Mouse (Mus musculus) kidney, embryonic 14.5 days (tissue): Measurements from ENCODE around the gene Fgf9. TPM values are rescaled to one million over a fixed set of nuclear protein-coding genes. Genes with fewer than 3 reads are reported as not detected.

Source experiments
- ATAC-seq: fragments of 200-750 bp; cut with Nextera tagmentation; 2 replicates; pipeline ENCODE4 v1.8.0; 2017; ENCODE audit warnings: moderate number of reproducible peaks, mild to moderate bottlenecking, moderate TSS enrichment, moderate library complexity; ENCODE audit not compliant: low FRiP score, low TSS enrichment
- H3K27ac ChIP-seq: fragments of 300-500 bp; sonication (generic); 2 replicates; pipeline ENCODE4 v1.5.1; 2014; ENCODE audit warnings: low read depth, mild to moderate bottlenecking, low read length, moderate library complexity, mixed read lengths
- H3K27me3 ChIP-seq: fragments of 300-500 bp; sonication (generic); 2 replicates; pipeline ENCODE4 v1.6.1; 2014; ENCODE audit warnings: mild to moderate bottlenecking, low read length; ENCODE audit not compliant: control insufficient read depth, insufficient read depth
- H3K36me3 ChIP-seq: fragments of 300-500 bp; sonication (generic); 2 replicates; pipeline ENCODE4 v1.6.1; 2014; ENCODE audit warnings: low read length, mixed read lengths; ENCODE audit not compliant: control insufficient read depth, insufficient read depth
- H3K4me1 ChIP-seq: fragments of 300-500 bp; sonication (generic); 2 replicates; pipeline ENCODE4 v1.6.1; 2014; ENCODE audit warnings: low read length, mixed read lengths; ENCODE audit not compliant: control insufficient read depth, insufficient read depth
- H3K4me2 ChIP-seq: fragments of 300-500 bp; sonication (generic); replicated peaks from 2 replicates; pipeline ENCODE4 v1.6.1; 2014; ENCODE audit warnings: low read depth, mild to moderate bottlenecking, low read length
- H3K4me3 ChIP-seq: fragments of 300-500 bp; sonication (generic); 2 replicates; pipeline ENCODE4 v1.5.1; 2014; ENCODE audit warnings: mild to moderate bottlenecking, low read length
- H3K9ac ChIP-seq: fragments of 300-500 bp; sonication (generic); 2 replicates; pipeline ENCODE4 v1.6.1; 2014; ENCODE audit warnings: low read depth, mild to moderate bottlenecking, low read length, moderate library complexity
- H3K9me3 ChIP-seq: fragments of 300-500 bp; sonication (generic); 2 replicates; pipeline ENCODE4 v1.6.1; 2016; ENCODE audit warnings: low read length; ENCODE audit not compliant: control insufficient read depth
- WGBS: fragments of 180-500 bp; shearing (Covaris S2); extraction: QIAGEN DNeasy Blood & Tissue Kit; methylation state at CpG from one replicate; pipeline ENCODE4 v1.1.7; 2014; 5-methylcytosine and 5-hydroxymethylcytosine counted together
- polyA plus RNA-seq: library from polyadenylated mRNA; unstranded; fragments of >200 nt; fragmentation: Nextera tagmentation; extraction: Ambion mirVana; gene quantifications from 2 replicates; pipeline ENCODE4 v1.2.1, GENCODE M21; 2014

Gene Fgf9
- polyA plus RNA-seq, 1 experiment from 2014 or later, result 7.1 TPM

DNA sequence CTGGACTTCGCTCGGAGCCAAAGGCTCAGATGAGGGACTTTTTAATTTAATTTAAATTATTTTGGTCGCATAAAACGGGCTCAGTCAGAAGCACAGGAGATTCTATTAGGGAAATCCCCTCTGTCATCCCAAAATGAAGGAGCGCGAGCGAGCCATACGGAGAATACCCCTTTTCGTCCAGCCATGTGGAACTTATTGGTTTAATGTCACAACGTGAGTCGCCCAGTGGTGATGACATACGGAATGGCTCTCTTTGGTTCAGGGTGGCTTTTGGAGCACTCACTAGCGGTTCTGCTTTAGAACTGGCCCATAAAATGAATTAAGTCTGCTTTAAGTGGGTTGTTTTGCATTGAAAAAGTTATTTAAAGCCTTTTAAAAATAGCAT lies 80.1 kb downstream of the Fgf9 start:
- peak overlapping the region; percentile 15; the same call in 1 of the 2 replicates for H3K27ac ChIP-seq
- no peaks in the 10 kb centered on the region for H3K36me3 ChIP-seq
- no peak overlapping the region for H3K9ac ChIP-seq
- H3K4me2 ChIP-seq, result peak overlapping the region; percentile 25
- H3K4me1 ChIP-seq, result peaks cover 5% of the 10 kb centered on the region
- H3K4me3 ChIP-seq, result no peak overlapping the region
- H3K27me3 ChIP-seq, result no peaks in the 10 kb centered on the region
- WGBS, result 38% methylated on average over 13 of the region's 13 CpGs
- no peaks in the 10 kb centered on the region for H3K9me3 ChIP-seq
- ATAC-seq, result no peak

DNA sequence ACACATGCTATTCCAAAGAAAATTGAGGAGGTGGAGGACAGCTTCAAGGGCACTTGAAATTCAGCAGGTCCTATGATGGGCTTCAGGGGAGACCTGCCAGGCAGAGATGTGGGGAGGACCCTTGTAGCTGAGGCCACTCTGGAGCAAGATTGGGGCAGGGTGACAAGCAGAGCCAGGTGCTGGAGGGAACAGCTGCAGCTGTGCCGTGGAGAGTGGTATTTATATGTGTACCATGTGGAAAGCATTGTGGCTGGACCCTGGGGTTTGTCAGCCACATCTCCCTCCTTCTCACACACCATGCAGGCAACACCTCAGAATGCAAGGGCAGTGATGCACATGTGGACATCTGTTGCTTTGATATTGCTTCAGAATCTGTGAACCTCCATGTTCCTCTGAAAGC lies 81.8 kb downstream of the Fgf9 start:
- no peak for ATAC-seq
- Histone ChIP-seq H3K4me3 (no peak overlapping the region), H3K27me3 (no peaks in the 10 kb centered on the region), H3K4me2 (no peak overlapping the region), H3K4me1 (peaks cover 5% of the 10 kb centered on the region), H3K9ac (no peak overlapping the region), H3K36me3 (no peaks in the 10 kb centered on the region), H3K27ac (no peak overlapping the region), H3K9me3 (no peaks in the 10 kb centered on the region)
- WGBS, result 43% methylated on average over 1 of the region's 1 CpGs

DNA sequence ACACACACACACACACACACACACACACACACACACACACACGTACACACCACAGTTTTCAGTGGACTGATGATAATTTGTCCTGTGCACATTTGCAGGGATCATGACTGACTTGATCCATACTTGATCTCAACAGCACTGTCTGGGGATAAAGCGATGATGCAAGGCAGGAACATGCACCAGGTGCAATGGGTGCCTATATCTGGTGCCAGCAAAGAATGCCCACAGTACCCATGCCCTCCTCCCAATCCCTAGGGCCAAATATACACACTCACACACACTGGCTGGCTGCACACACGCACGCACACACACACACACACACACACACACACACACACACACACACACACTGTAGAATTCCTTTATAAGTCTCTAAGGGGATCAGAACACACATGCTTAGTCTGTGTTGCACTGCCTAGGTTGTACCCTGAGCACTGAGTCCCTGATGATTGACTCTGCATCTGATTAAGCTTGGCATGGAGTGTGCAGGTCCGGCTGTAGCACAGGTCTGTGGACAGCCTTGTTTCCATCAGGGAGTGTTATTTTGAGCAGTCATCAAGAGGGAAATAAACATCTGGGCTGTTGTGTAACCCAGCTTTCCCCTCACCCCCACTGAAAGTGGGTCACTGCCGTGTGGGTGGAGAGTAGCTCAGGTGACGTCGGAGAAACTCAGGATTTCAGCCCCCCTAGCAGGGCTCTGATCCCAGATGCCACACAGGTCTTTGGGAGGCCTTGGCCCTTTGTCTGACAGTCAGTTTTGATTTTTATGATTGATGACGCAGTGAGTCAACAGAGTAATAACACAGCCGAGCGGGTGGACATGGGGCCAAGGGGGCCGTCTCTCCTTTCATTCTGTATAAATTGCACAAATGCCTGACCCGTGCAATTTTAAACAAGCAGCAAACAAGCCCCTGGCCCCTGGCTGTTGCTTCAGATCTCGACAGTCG lies 83.4 kb downstream of the Fgf9 start:
- Histone ChIP-seq H3K4me2 (no peak overlapping the region), H3K27ac (no peak overlapping the region), H3K4me3 (no peak overlapping the region), H3K9me3 (no peaks in the 10 kb centered on the region), H3K9ac (no peak overlapping the region), H3K27me3 (no peaks in the 10 kb centered on the region), H3K4me1 (peaks cover 5% of the 10 kb centered on the region), H3K36me3 (no peaks in the 10 kb centered on the region)
- WGBS, result 43% methylated on average over 15 of the region's 15 CpGs
- ATAC-seq, result no peak; the same call in none of the 2 replicates

DNA sequence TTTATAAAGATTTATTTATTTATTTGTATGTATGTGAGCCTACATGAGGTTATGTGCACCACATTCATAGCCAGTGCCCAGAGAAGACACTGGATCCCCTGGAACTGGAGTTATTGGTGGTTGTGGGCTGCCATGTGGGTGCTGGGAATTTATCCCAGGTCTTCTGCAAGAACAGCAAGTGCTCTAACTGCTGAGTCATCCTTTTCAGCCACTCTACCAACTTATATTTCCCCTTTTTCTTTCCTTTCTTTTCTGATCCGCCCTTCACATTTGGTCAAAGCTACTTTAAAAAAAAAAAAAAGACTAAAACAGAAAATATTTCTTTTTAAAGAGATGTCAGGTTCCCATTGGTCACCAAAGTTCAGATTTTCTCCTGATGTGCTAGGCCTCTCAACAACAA lies 90.3 kb downstream of the Fgf9 start:
- Histone ChIP-seq H3K4me2 (no peak overlapping the region), H3K36me3 (no peaks in the 10 kb centered on the region)
- 100% methylated on average over 1 of the region's 1 CpGs for WGBS

More for the DNA sequence above, 90.3 kb downstream of the Fgf9 start:
- no peaks in the 10 kb centered on the region for H3K4me1 ChIP-seq
- no peak overlapping the region for H3K4me3 ChIP-seq
- no peak for ATAC-seq
- no peak overlapping the region for H3K9ac ChIP-seq
- no peaks in the 10 kb centered on the region for H3K9me3 ChIP-seq
- H3K27me3 ChIP-seq, result no peaks in the 10 kb centered on the region
- H3K27ac ChIP-seq, result no peak overlapping the region

Other genes with a start within 250 kb of the Fgf9 start
- gene Ska3, start 244.4 kb upstream of the Fgf9 start, polyA plus RNA-seq, result 32.1 and 51.9 TPM in 2 replicates
- 161 and 166 TPM in 2 replicates for gene Mrpl57, start 244.3 kb upstream of the Fgf9 start, polyA plus RNA-seq
- gene Zdhhc20, start 180.3 kb upstream of the Fgf9 start, polyA plus RNA-seq, result 66.8 and 69.0 TPM in 2 replicates
- 58.0 and 60.5 TPM in 2 replicates for gene Micu2, start 71.3 kb upstream of the Fgf9 start, polyA plus RNA-seq